Mouse (Mus musculus): ENCODE data around the gene Fryl. TPM values are rescaled to one million over a fixed set of nuclear protein-coding genes. Genes with fewer than 3 reads are reported as not detected.

Fryl gene
- polyA plus RNA-seq, 1 experiment: 29.9 TPM

DNA sequence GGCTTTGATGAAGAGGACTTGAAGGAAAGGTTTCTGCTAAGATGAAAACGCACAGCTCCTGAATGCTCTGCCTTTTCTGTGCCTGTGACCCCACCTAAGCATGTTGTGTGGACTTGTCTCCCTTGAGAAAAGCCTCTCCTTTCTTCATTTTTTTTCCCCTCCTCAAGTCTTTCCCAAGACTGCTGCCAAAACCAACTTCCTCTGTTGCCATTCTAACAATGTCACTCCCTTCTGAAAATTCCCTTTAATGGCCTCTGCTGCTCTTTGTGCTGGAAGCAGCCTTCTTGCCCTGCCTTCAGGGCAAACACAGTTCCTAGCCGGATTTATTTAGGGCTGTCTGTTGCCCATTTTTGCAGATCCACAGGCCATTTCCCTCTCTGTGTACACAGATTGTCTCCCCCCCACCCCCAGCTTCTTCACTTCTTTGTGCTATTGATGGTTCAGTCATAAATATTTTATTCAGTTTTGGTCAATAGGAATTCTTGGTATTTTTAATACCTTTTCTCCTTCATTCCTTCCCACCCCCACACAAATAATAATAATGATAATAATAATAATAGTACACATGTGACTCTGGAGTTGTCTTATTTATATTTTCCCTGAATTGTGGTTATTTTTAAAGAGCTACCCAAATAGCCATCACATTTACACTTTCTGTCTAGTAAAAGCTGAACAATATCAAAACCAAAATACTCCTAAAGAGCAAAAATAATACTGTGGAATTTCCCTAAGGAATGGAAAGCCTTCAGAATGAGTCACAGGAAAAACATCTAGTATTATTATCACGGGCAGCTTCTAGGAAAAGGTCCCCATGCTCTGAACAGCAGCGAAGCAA is 23.5 kb upstream of the Fryl start:
- Histone ChIP-seq H3K27me3 (replicated peaks; ENCODE audit: control insufficient read depth, insufficient read depth, low read length) (no peaks in the 10 kb centered on the region), H3K36me3 (ENCODE audit: control insufficient read depth, insufficient read depth, low read length) (no peaks in the 10 kb centered on the region), H3K4me1 (ENCODE audit: control insufficient read depth, insufficient read depth, low read length) (0 out of 2 replicates have a peak, but pooled peaks cover 3% of the 10 kb centered on the region), H3K4me3 (ENCODE audit: insufficient read depth, low read depth, low read length) (no peak overlapping the region), H3K27ac (ENCODE audit: insufficient read depth, low read depth, low read length) (peak overlapping the region; percentile 22; the same call in 1 of the 2 replicates)
- no peak for TF ChIP-seq POLR2A (IDR thresholded peaks at IDR 0.05; ENCODE audit: low read depth, low read length)
- TF ChIP-seq CTCF (conservative IDR thresholded peaks at IDR 0.05; ENCODE audit: insufficient read depth, insufficient read length, low read depth, low read length): no peak
- WGBS: 51% methylated on average over 4 of the region's 4 CpGs
- DNase-seq: peak; percentile 27

DNA sequence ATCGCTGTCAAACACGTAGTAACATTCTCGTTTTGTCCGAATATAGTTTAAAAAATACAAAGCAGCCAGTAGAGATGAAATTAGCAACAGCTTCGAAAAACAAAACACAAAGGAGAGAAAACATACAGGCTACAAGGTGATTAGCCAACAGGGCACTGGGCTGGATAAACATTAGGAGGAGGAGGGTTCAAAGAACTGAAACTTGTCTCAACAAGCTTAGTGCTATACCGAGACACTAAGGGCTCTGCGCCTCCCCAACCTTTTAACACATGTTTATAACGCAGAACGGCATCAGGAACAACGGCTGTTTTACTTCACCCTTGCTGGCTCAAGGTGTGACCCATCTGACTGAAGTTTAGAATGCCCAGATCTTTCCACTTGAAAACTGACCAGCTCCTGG is 22.8 kb upstream of the Fryl start:
- Histone ChIP-seq H3K36me3 (ENCODE audit: control insufficient read depth, insufficient read depth, low read length) (no peaks in the 10 kb centered on the region), H3K4me1 (ENCODE audit: control insufficient read depth, insufficient read depth, low read length) (0 out of 2 replicates have a peak, but pooled peaks cover 3% of the 10 kb centered on the region), H3K27ac (ENCODE audit: insufficient read depth, low read depth, low read length) (peak overlapping the region; percentile 22; the same call in 1 of the 2 replicates), H3K27me3 (replicated peaks; ENCODE audit: control insufficient read depth, insufficient read depth, low read length) (no peaks in the 10 kb centered on the region), H3K4me3 (ENCODE audit: insufficient read depth, low read depth, low read length) (no peak overlapping the region)
- DNase-seq: no peak
- 42% methylated on average over 10 of the region's 10 CpGs for WGBS
- TF ChIP-seq POLR2A (IDR thresholded peaks at IDR 0.05; ENCODE audit: low read depth, low read length): no peak
- no peak for TF ChIP-seq CTCF (conservative IDR thresholded peaks at IDR 0.05; ENCODE audit: insufficient read depth, insufficient read length, low read depth, low read length)

DNA sequence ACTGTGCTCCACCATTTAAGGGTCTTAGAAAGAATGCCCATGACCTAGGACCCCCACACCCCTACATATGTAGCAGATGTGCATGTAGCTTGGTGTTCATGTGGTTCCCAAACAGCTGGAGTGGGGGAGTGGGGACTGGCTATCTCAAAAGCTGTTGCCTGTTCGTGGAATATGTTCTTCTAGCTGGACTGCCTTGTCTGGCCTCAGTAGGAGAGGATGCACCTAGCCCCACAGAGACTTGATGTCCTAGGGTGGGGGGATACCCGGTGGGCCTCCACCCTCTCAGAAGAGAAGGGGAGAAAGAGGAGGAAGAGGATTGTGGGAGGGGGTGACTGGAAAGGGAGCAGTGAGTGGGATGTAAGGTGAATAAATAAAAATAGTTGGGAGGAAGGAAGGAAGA is 18.5 kb upstream of the Fryl start:
- no peak overlapping the region for H3K4me3 ChIP-seq (ENCODE audit: insufficient read depth, low read depth, low read length)
- 89% methylated on average over 2 of the region's 2 CpGs for WGBS
- no peaks in the 10 kb centered on the region for H3K36me3 ChIP-seq (ENCODE audit: control insufficient read depth, insufficient read depth, low read length)
- no peaks in the 10 kb centered on the region for H3K27me3 ChIP-seq (replicated peaks; ENCODE audit: control insufficient read depth, insufficient read depth, low read length)
- DNase-seq: no peak
- TF ChIP-seq POLR2A (IDR thresholded peaks at IDR 0.05; ENCODE audit: low read depth, low read length): no peak
- TF ChIP-seq CTCF (conservative IDR thresholded peaks at IDR 0.05; ENCODE audit: insufficient read depth, insufficient read length, low read depth, low read length): no peak
- no peak overlapping the region for H3K27ac ChIP-seq (ENCODE audit: insufficient read depth, low read depth, low read length)
- H3K4me1 ChIP-seq (ENCODE audit: control insufficient read depth, insufficient read depth, low read length): 0 out of 2 replicates have a peak, but pooled peaks cover 3% of the 10 kb centered on the region

DNA sequence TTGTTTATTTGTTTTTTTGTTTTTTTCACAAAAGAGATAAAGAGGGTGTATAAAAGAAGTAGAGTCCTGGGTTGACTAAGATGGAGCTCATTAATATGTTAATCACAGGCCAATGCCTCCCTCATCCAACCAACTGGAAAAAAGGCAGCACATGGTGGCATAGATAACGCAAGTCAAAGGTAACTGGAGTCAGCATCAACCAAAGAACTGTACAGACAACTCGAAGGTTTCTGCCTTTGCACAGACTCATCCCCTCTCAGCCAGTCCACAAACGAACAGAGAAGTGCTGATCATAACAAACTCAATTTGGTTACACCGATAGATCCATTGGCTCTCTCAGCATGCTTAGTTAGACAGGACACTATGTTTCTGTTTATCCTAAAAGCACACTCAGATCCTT is 16.8 kb upstream of the Fryl start:
- DNase-seq: no peak
- no peaks in the 10 kb centered on the region for H3K4me1 ChIP-seq (ENCODE audit: control insufficient read depth, insufficient read depth, low read length)
- WGBS: 72% methylated on average over 4 of the region's 4 CpGs
- H3K4me3 ChIP-seq (ENCODE audit: insufficient read depth, low read depth, low read length): no peak overlapping the region
- H3K27ac ChIP-seq (ENCODE audit: insufficient read depth, low read depth, low read length): no peak overlapping the region
- H3K27me3 ChIP-seq (replicated peaks; ENCODE audit: control insufficient read depth, insufficient read depth, low read length): no peaks in the 10 kb centered on the region
- no peaks in the 10 kb centered on the region for H3K36me3 ChIP-seq (ENCODE audit: control insufficient read depth, insufficient read depth, low read length)
- TF ChIP-seq POLR2A (IDR thresholded peaks at IDR 0.05; ENCODE audit: low read depth, low read length): no peak
- TF ChIP-seq CTCF (conservative IDR thresholded peaks at IDR 0.05; ENCODE audit: insufficient read depth, insufficient read length, low read depth, low read length): no peak

DNA sequence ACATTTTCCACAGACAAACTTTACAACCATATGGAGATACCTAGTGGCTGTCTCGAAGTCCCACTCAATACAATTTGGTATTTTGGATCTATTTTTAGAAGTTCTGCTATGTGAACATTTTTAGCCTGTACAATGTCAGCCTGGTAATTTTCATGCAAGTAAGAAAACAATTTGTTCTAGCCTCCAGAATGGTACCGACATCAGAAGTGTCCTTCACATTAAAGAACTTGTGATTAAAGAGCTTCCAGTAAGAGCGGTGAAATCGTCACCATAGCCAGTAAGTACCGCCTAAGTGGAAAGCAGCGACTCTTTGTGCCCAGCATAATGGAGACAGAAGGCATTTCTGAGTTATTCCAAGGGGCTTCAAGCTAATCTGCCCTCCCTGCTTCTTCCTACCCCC is 14.2 kb upstream of the Fryl start:
- no peaks in the 10 kb centered on the region for H3K4me1 ChIP-seq (ENCODE audit: control insufficient read depth, insufficient read depth, low read length)
- no peak overlapping the region for H3K4me3 ChIP-seq (ENCODE audit: insufficient read depth, low read depth, low read length)
- no peak overlapping the region for H3K27ac ChIP-seq (ENCODE audit: insufficient read depth, low read depth, low read length)
- WGBS: 79% methylated on average over 6 of the region's 6 CpGs
- H3K36me3 ChIP-seq (ENCODE audit: control insufficient read depth, insufficient read depth, low read length): no peaks in the 10 kb centered on the region
- no peak for DNase-seq
- no peaks in the 10 kb centered on the region for H3K27me3 ChIP-seq (replicated peaks; ENCODE audit: control insufficient read depth, insufficient read depth, low read length)
- TF ChIP-seq CTCF (conservative IDR thresholded peaks at IDR 0.05; ENCODE audit: insufficient read depth, insufficient read length, low read depth, low read length): no peak
- no peak for TF ChIP-seq POLR2A (IDR thresholded peaks at IDR 0.05; ENCODE audit: low read depth, low read length)

DNA sequence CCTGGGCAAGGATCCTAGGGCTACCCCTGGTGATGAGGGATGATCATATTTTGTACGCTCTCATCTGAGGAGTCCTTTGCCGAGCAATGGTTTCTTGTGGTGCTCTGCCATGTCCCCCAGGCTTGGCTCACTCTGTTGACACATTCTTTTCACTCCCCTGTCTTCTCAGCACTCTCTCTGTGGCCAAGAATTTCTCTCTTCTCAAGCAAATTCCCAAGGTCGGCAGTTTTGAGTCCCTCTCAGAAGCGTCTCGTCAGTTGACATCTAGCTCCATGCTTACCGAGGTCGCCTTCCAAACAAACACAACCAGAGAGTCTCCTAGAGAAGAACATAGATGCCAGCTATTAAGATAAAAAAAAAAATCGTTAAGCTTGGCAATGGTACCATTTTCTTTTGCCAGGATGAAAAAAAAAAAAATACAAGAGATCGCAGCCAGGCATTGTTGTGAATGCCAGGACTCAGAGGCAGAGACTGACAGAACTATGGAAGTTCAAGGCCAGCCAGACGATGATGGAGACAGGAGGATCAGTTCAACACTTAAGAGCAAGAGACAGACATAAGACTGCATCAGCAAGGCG is 12.3 kb upstream of the Fryl start:
- Histone ChIP-seq H3K27ac (ENCODE audit: insufficient read depth, low read depth, low read length) (no peak overlapping the region), H3K4me3 (ENCODE audit: insufficient read depth, low read depth, low read length) (no peak overlapping the region), H3K36me3 (ENCODE audit: control insufficient read depth, insufficient read depth, low read length) (no peaks in the 10 kb centered on the region), H3K27me3 (replicated peaks; ENCODE audit: control insufficient read depth, insufficient read depth, low read length) (no peaks in the 10 kb centered on the region), H3K4me1 (ENCODE audit: control insufficient read depth, insufficient read depth, low read length) (no peaks in the 10 kb centered on the region)
- TF ChIP-seq CTCF (conservative IDR thresholded peaks at IDR 0.05; ENCODE audit: insufficient read depth, insufficient read length, low read depth, low read length) (no peak), POLR2A (IDR thresholded peaks at IDR 0.05; ENCODE audit: low read depth, low read length) (no peak)
- no peak for DNase-seq
- 82% methylated on average over 11 of the region's 11 CpGs for WGBS

DNA sequence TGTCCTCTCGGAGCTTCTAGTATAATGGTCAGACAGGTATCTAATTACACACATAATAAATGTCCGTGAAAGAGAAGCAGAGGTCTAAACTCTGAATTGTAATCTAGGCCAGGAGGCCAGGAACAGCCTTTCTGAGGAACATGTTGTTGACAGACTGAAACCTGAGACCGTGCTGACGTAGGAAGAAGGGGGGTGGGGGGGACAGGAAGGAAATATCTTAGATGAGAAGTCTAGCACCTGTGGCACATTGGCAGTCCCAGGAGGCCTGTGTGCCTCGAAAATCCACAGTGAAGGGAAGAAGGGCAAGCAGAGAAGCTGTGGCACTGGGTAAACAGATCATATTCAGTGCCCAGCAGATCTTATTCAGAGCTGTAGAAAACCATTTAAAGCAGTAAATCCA is 9.0 kb upstream of the Fryl start:
- DNase-seq: no peak
- TF ChIP-seq CTCF (conservative IDR thresholded peaks at IDR 0.05; ENCODE audit: insufficient read depth, insufficient read length, low read depth, low read length): no peak
- no peak for TF ChIP-seq POLR2A (IDR thresholded peaks at IDR 0.05; ENCODE audit: low read depth, low read length)
- WGBS: 35% methylated on average over 5 of the region's 5 CpGs
- Histone ChIP-seq H3K27ac (ENCODE audit: insufficient read depth, low read depth, low read length) (no peak overlapping the region), H3K27me3 (replicated peaks; ENCODE audit: control insufficient read depth, insufficient read depth, low read length) (no peaks in the 10 kb centered on the region), H3K4me3 (ENCODE audit: insufficient read depth, low read depth, low read length) (no peak overlapping the region), H3K36me3 (ENCODE audit: control insufficient read depth, insufficient read depth, low read length) (no peaks in the 10 kb centered on the region), H3K4me1 (ENCODE audit: control insufficient read depth, insufficient read depth, low read length) (no peaks in the 10 kb centered on the region)

Data from kidney, adult 2 months (tissue).